Mouse (Mus musculus) left cerebral cortex, postnatal 10 days (tissue): ENCODE results near the gene Ano10. TPM values are rescaled to one million over a fixed set of nuclear protein-coding genes. Genes with fewer than 3 reads are reported as not detected.

Experiments used
- DNase-seq, 2 experiments: peaks; one replicate each; pipeline ENCODE4 v3.0.0; 2021 to 2022; ENCODE audit warnings: low spot score in 2 of 2, mixed read lengths in 1 of 2; ENCODE audit errors: extremely low spot score in 1 of 2
- intact Hi-C: fragments of 180-260 bp; cut with DNase I; formaldehyde crosslinking; loops from one replicate; pipeline ENCODE4 v1.15.1; 2025
- total RNA-seq, 2 experiments: library from RNA; stranded (reverse); gene quantifications; 2 replicates each; pipeline ENCODE4 v1.2.3; 2021

Ano10 gene
- total RNA-seq, 2 experiments from 2014 or later, result 31.5 to 33.8 TPM

- peak in 1 of 2 experiments; percentile 36 for DNase-seq
- intact Hi-C loops, result loop anchor here (5.0 kb wide), 1 partner anchor 208 kb away; no protein-coding TSS in a partner anchor
Observed at GRCm38 (mm10) chr9:122225309-122225708, 68.9 kb downstream of the Ano10 start.

GRCm38 (mm10) chr9:122223005-122223404 is 71.2 kb downstream of the Ano10 start:
- intact Hi-C loops, result no loop called here
- no peak for DNase-seq

DNA sequence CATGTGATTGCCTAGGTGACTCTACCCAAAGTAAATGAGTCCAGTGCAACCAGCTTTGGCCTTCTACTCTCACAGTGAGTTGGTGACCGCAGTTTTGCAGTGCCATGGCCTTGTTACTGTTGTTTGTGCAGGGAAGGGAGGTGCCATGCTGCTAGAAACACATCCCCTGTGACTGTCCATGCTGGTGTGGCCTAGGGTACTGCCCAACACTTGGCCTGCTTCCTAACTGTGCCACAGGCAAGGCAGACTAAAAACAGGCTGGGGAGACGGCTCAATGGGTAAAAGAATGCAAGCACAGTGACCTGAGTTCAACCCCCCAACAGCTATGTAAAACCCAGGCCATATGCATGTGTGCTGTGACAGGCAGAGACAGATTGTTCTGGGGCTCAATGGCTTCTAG is 74.3 kb downstream of the Ano10 start:
- intact Hi-C loops, result no loop called here
- no peak for DNase-seq

GRCm38 (mm10) chr9:122216945-122217529 is 77.2 kb downstream of the Ano10 start:
- no peak for DNase-seq

DNA sequence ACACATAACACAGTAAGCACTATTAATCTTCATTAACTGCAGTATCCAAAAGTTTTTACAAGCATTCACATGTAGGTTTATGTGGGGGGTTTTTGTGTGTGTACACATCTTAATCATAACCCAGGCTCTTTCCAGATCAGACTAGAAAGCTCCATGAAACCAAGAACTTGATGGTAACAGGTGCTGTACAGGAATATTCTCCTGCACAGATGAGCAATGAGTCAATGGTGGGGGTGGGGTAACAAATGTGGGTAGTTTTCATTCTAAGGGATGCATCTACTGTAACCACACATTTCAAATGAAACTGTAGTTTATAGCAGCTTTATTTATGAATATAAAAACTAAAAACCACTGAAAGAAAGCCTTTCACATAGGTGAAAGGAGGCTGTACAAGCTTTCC is 79.1 kb downstream of the Ano10 start:
- no peak for DNase-seq
- intact Hi-C loops, result no loop called here

More at GRCm38 (mm10) chr9:122216945-122217529, 77.2 kb downstream of the Ano10 start:
- intact Hi-C loops, result no loop called here

DNA sequence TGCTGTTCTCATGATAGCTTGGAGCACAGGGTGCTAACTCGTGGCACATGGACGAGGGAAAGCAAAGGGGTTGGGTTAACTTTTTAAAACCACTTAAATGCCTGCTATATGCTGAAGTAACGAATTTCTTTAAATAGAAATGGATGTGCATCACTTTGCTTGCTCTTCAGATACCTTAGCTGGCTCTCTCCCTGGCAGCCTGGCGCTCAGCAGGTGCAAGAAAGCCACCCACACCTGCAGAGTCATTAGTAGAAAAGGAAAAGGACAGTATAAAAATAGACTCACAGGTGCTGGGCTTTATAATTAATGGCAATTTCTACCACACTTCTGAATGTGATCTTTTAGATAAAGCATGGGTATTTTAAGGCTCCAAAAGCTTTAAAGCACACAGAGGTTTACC is 85.9 kb downstream of the Ano10 start:
- intact Hi-C loops, result no loop called here
- no peak for DNase-seq

GRCm38 (mm10) chr9:122205543-122206200 is 88.6 kb downstream of the Ano10 start:
- peak in 1 of 2 experiments; percentile 68 for DNase-seq
- intact Hi-C loops, result no loop called here

DNA sequence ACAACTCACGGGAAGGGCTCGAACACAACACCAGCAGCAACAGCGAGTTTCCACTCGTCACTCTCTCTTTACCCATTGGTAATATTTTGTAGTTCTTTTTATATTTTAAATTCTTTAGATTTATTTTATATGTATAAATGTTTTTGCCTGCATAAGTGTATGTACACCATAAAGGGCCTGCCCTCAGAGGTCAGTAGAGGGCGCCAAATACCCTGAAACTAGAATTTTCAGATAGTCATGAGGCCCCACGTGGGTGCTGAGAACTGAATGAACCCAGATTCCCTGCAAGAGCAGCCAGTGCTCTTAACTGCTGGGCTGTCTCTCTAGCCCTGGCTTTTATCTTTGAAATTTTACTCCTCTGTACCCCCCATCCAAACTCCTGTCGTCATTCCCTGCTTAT is 89.7 kb downstream of the Ano10 start:
- intact Hi-C loops, result no loop called here
- DNase-seq, result no peak

DNA sequence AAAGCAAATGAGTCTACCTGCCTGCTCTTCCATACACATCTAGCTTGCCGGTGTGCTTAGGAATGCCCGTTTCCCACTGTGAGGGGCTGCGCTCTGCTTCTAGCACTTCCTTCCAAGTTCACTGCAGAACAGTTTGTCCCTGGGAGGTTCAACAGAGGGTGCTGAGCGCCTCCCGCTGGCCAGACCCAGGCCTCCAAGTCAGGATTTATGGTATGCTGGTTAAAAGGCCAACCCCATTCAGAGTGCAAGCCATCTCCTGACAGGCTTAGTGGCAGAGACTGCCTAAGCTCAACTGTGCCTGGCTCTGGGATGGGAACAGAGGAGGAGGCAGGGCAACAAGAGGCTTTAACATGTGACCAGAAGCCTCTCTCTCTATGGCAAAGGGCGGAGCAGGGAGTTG is 95.0 kb downstream of the Ano10 start:
- intact Hi-C loops, result no loop called here
- no peak for DNase-seq

DNA sequence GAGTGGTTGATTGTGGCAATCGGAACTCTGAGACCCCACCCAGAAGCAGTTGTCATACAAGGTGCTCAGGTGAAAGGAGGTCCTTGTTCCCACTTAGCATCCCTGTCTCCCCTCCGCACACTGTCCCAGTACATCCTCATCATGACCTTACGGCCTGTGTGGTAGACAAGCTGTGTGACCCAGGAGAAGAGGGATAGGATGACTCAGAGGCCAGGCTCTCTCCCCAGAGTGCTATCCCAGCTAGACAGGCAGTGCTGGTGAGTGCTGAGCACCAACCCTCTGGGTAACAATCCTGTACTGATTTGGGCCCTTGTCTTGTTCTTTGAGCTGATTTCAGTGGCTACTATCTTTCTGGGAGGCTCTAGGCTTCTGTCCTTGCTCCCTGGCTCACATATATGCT is 95.6 kb downstream of the Ano10 start:
- intact Hi-C loops, result no loop called here
- no peak for DNase-seq

- DNase-seq, result no peak
- intact Hi-C loops, result no loop called here
Observed at GRCm38 (mm10) chr9:122197021-122197420, 97.2 kb downstream of the Ano10 start.

DNA sequence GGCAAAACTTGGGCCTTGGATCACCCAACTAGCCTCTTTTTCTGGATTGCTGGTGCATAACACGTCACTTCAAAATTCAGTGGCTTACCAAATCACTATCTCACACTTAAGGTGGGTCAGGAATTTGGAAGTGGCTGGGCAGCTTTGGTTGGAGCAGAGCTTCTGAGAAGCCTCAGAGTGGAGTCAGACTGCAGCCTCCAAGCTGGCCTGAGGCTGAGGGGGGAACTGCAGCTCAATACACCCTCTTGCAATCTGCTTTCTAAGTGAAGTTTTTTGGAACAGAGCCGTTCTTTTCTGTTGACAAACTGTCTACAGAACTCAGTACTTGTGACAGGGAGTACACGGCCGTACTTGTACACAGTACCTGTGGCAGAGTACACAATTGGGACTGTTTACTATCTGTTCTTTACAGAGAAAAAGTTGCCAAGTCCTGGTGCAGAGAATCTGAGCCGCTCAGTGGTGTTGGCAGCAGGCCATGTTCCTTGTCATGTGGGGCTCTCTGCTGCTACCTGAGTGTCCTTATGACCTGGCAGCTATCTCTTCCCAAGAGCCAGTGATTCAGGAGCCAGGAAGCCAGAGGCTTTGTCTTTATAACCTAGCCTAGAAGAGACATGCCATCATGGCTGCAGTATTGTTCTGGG is 99.1 kb downstream of the Ano10 start:
- intact Hi-C loops, result no loop called here

GRCm38 (mm10) chr9:122193823-122194222 is 100.4 kb downstream of the Ano10 start:
- no peak for DNase-seq
- intact Hi-C loops, result no loop called here

More for the DNA sequence above, 99.1 kb downstream of the Ano10 start:
- no peak for DNase-seq

DNA sequence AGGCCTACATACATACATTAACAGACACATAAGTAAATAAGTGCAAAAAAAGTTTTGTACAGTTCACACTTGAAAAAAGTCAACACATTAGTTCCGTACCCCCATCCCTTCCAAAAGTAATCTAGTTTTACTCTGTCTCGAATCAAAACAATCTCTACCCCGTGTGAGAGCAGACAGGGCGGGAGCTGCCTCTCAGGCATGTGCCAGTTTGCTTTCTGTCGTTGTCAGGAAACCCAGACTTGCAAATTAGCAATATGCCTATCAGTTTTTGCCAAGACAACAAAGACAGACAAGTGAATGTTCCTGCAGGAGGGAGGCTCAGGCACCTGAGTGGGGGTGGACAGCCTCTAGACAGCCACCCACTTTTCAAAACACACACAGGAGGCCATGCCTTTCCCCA is 100.9 kb downstream of the Ano10 start:
- intact Hi-C loops, result no loop called here
- DNase-seq, result no peak

DNA sequence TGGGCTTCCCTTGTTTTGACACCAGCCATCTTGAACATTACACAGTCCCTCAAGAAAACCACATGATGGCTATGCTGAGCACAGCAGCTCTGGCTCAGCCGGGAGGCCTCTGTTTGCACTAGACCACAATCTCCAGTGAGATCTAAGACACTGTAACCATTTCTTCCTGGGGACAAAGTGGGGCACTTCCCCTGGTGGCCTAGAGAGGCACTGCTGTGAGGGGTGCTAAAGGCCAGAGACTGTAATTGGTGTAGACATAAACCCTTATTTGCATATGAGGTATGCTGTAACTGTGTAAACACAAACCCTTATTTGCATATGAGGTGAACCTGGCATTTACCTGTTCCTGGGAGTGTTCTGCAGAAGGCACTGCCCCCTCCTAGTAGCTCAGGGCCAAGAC is 105.5 kb downstream of the Ano10 start:
- intact Hi-C loops, result loop anchor here (5.0 kb wide), 1 partner anchor 171 kb away; no protein-coding TSS in a partner anchor
- no peak for DNase-seq

DNA sequence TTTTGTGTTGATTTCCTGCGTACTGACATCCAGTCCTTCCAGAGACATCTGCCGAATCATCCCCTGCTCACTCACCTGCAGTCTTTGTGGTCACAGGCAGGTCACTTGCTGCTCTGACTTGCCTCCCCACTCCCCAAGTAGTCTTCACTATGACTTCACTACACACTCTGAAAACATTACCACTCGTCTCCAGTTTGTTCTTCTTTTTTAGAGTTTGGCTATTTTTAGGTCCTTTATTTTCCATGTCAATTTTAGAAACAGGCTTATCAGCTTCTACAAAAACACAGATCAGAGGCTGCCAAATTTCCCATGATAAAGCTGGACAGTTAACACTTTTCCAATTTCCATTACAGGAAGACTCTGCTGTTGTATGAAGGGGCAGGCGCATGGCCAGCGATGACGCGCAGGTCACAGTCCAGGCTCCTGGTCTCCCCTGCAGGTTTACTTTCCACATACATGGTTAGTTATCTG is 106.7 kb downstream of the Ano10 start:
- no peak for DNase-seq
- intact Hi-C loops, result loop anchor here (5.0 kb wide), 1 partner anchor 170 kb away; no protein-coding TSS in a partner anchor

GRCm38 (mm10) chr9:122186643-122187226 is 107.5 kb downstream of the Ano10 start:
- DNase-seq, result no peak
- intact Hi-C loops, result loop anchor here (5.0 kb wide), 1 partner anchor 169 kb away; no protein-coding TSS in a partner anchor

DNA sequence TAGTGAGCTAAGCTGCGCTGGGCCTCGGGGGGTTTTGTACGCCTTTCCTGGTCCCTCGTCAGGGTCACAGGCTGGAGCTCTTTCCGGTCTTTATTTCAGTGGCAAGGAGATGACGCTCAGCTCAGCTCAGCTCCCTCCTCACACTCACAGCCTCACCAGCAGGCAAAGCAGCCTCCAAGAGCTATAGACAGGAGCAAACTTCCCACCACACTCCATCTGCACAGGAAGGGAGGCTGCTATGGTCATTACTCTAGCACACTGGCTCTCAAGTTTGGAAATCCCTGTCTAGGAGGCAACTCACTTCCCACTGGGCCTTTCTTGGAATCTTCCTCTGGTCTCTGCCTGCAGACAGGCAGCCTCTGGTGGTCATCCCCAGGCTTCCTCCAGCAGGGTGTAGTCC is 108.3 kb downstream of the Ano10 start:
- DNase-seq, result no peak
- intact Hi-C loops, result loop anchor here (5.0 kb wide), 1 partner anchor 169 kb away; no protein-coding TSS in a partner anchor

GRCm38 (mm10) chr9:122185061-122185460 is 109.2 kb downstream of the Ano10 start:
- peak; percentile 63 to 75 for DNase-seq
- intact Hi-C loops, result loop anchor here (5.0 kb wide), 1 partner anchor 168 kb away; no protein-coding TSS in a partner anchor
